14 mouse cellular contexts compared by ENCODE assay signal in genomic region chr4:118326476-118326875, GRCm38 (mm10). TPM values are rescaled to one million over a fixed set of nuclear protein-coding genes. Genes with fewer than 3 reads are reported as not detected.
A peak's percentile ranks its signal among the peaks of the same experiment; 100 is the strongest.
DNase-seq lines count a peak whose midpoint lies in the region; ATAC-seq and TF ChIP-seq lines count a peak whose summit lies in the region.
"Had no signal": no experiment of that assay in that cellular context is flagged by ENCODE, and none has a peak within 500 bp of the region (broad histone marks: within the 10 kb centered on the region; RNA-seq: fewer than 3 reads in every experiment).

No protein-coding gene starts in this region.

- H3K27ac ChIP-seq in intestine, postnatal 0 days (ENCODE audit: low read depth, low read length): no peak overlapping the region
- no peak overlapping the region for H3K27ac ChIP-seq in hindbrain, embryonic 12.5 days
- H3K27ac ChIP-seq: embryonic facial prominence, embryonic 12.5 days; hindbrain, embryonic 10.5 days; liver, embryonic 13.5 days had no signal

- H3K4me2 ChIP-seq in intestine, postnatal 0 days (replicated peaks; ENCODE audit: low read depth): no peak overlapping the region
- no peak overlapping the region for H3K4me2 ChIP-seq in hindbrain, embryonic 12.5 days (replicated peaks)
- H3K4me2 ChIP-seq: embryonic facial prominence, embryonic 12.5 days; liver, embryonic 13.5 days had no signal

- 0 out of 2 replicates have a peak, but pooled peaks have one; percentile 12 for TF ChIP-seq CTCF in intestine, postnatal 0 days (IDR thresholded peaks at IDR 0.05; ENCODE audit: low read depth)

- ATAC-seq in intestine, postnatal 0 days: peak; percentile 59
- no peak for ATAC-seq in hindbrain, embryonic 12.5 days (ENCODE audit: low FRiP score)
- ATAC-seq: forebrain, postnatal 0 days had no signal

- H3K27me3 ChIP-seq in intestine, postnatal 0 days (replicated peaks; ENCODE audit: control insufficient read depth, insufficient read depth, low read length): no peaks in the 10 kb centered on the region
- no peaks in the 10 kb centered on the region for H3K27me3 ChIP-seq in hindbrain, embryonic 12.5 days
- H3K27me3 ChIP-seq: embryonic facial prominence, embryonic 12.5 days; liver, embryonic 13.5 days had no signal

- H3K4me1 ChIP-seq in intestine, postnatal 0 days (replicated peaks; ENCODE audit: control insufficient read depth, insufficient read depth, low read length): no peaks in the 10 kb centered on the region
- no peaks in the 10 kb centered on the region for H3K4me1 ChIP-seq in hindbrain, embryonic 12.5 days
- H3K4me1 ChIP-seq: embryonic facial prominence, embryonic 12.5 days; hindbrain, embryonic 10.5 days; liver, embryonic 13.5 days had no signal

- H3K4me3 ChIP-seq in intestine, postnatal 0 days (ENCODE audit: low read depth, low read length): no peak overlapping the region
- no peak overlapping the region for H3K4me3 ChIP-seq in hindbrain, embryonic 12.5 days
- H3K4me3 ChIP-seq: embryonic facial prominence, embryonic 12.5 days; hindbrain, embryonic 10.5 days; liver, embryonic 13.5 days had no signal

- peak; percentile 71 for DNase-seq in 3T3-L1 (ENCODE audit: low read depth, low spot score)
- DNase-seq in CD4-positive helper T cell, adult 2 months (ENCODE audit: low read depth, low spot score): peak; percentile 8
- DNase-seq in kidney, postnatal 36 days: peak; percentile 63 to 66
- DNase-seq in layer of hippocampus, adult 11-12 months (ENCODE audit: low spot score): no peak
- DNase-seq in gastrocnemius, postnatal 4 days (ENCODE audit: low spot score in 2 of 2): no peak
- DNase-seq: adrenal gland, adult 2 months; cerebellum, adult 18-20 months; forebrain, postnatal 0 days; liver, embryonic 13.5 days; thymus, postnatal 36 days had no signal

- 18% methylated on average over 7 of the region's 7 CpGs for WGBS in intestine, postnatal 0 days
- WGBS in hindbrain, embryonic 12.5 days: 82% methylated on average over 7 of the region's 7 CpGs

- H3K9me3 ChIP-seq in intestine, postnatal 0 days (ENCODE audit: control insufficient read depth): no peaks in the 10 kb centered on the region
- H3K9me3 ChIP-seq in hindbrain, embryonic 12.5 days (replicated peaks): no peaks in the 10 kb centered on the region
- H3K9me3 ChIP-seq: embryonic facial prominence, embryonic 12.5 days; hindbrain, embryonic 10.5 days; liver, embryonic 13.5 days had no signal

- H3K9ac ChIP-seq in intestine, postnatal 0 days (ENCODE audit: low read depth, low read length): no peak overlapping the region
- H3K9ac ChIP-seq in hindbrain, embryonic 12.5 days: no peak overlapping the region
- H3K9ac ChIP-seq: embryonic facial prominence, embryonic 12.5 days; forebrain, postnatal 0 days; liver, embryonic 13.5 days had no signal

- no peaks in the 10 kb centered on the region for H3K36me3 ChIP-seq in intestine, postnatal 0 days (ENCODE audit: control insufficient read depth, insufficient read depth)
- no peaks in the 10 kb centered on the region for H3K36me3 ChIP-seq in hindbrain, embryonic 12.5 days
- H3K36me3 ChIP-seq: embryonic facial prominence, embryonic 12.5 days; hindbrain, embryonic 10.5 days; liver, embryonic 13.5 days had no signal

RNA-seq across cellular contexts. Expression of gene Ptprf, which starts 35.3 kb away (rescaled TPM):
- polyA plus RNA-seq in intestine, postnatal 0 days (2015; fragmentation: Nextera tagmentation; extraction: Ambion mirVana): 32.8 and 37.9 TPM in 2 replicates
- total RNA-seq in gastrocnemius, postnatal 4 days (2021): 10 to 100 TPM; 28.9 to 30.0 TPM
- polyA plus RNA-seq in hindbrain, embryonic 12.5 days (2016; fragmentation: Nextera tagmentation; extraction: Ambion mirVana): 131 and 137 TPM in 2 replicates

Comparison
In these comparisons a context has a peak if more than half of its experiments do, and no peak if none do; other contexts are left out.
1. DNase-seq: peak in 3T3-L1 (single experiment), CD4-positive helper T cell, adult 2 months (single experiment) and kidney, postnatal 36 days (2 of 2); none in layer of hippocampus, adult 11-12 months (single experiment) and gastrocnemius, postnatal 4 days (0 of 2).